Mouse (Mus musculus) heart, postnatal 0 days (tissue): ENCODE data around the gene Large1.

Experiments used
- CTCF ChIP-seq: IDR thresholded peaks from 2 replicates; pipeline ENCODE4 v1.5.1; 2016; ENCODE audit warnings: antibody characterized with exemption, control low read depth, low read depth
- EP300 ChIP-seq: IDR thresholded peaks from 2 replicates; pipeline ENCODE4 v1.6.1; 2016; ENCODE audit warnings: antibody characterized with exemption, low read depth

- TF ChIP-seq EP300, result no peak
- no peak for TF ChIP-seq CTCF
Observed at GRCm38 (mm10) chr8:73197714-73198113, 155.6 kb downstream of the Large1 start.
